Mouse (Mus musculus): ENCODE results near the gene Zfp296.
A peak's percentile ranks its signal among the peaks of the same experiment; 100 is the strongest.

Zfp296 gene

GRCm38 (mm10) chr7:19577141-19577852 lies at the start of gene Zfp296, which contains the start of gene Gemin7:
Zfp296 (plus strand) TSS chr7:19577287.
Gemin7 (minus strand) TSS chr7:19577595.
- DNase-seq (ENCODE audit: low spot score), result peak; percentile 63

- no peak for DNase-seq (ENCODE audit: low spot score)
Observed at GRCm38 (mm10) chr7:19531077-19531476, 46.0 kb upstream of the Zfp296 start.

GRCm38 (mm10) chr7:19532240-19532639 lies 44.8 kb upstream of the Zfp296 start:
- no peak for DNase-seq (ENCODE audit: low spot score)

GRCm38 (mm10) chr7:19534676-19535075 lies 42.4 kb upstream of the Zfp296 start:
- no peak for DNase-seq (ENCODE audit: low spot score)

GRCm38 (mm10) chr7:19540771-19541566 lies 36.1 kb upstream of the Zfp296 start:
- DNase-seq (ENCODE audit: low spot score), result no peak

- DNase-seq (ENCODE audit: low spot score), result no peak
Observed at GRCm38 (mm10) chr7:19541681-19542154, 35.4 kb upstream of the Zfp296 start.

- DNase-seq (ENCODE audit: low spot score), result no peak
Observed at GRCm38 (mm10) chr7:19542155-19542691, 34.9 kb upstream of the Zfp296 start.

GRCm38 (mm10) chr7:19543584-19543983 lies 33.5 kb upstream of the Zfp296 start:
- DNase-seq (ENCODE audit: low spot score), result no peak

- no peak for DNase-seq (ENCODE audit: low spot score)
Observed at GRCm38 (mm10) chr7:19546007-19546406, 31.1 kb upstream of the Zfp296 start.

GRCm38 (mm10) chr7:19547344-19547969 lies 29.6 kb upstream of the Zfp296 start:
- DNase-seq (ENCODE audit: low spot score), result no peak

- no peak for DNase-seq (ENCODE audit: low spot score)
Observed at GRCm38 (mm10) chr7:19549394-19549793, 27.7 kb upstream of the Zfp296 start.

- DNase-seq (ENCODE audit: low spot score), result no peak
Observed at GRCm38 (mm10) chr7:19551634-19552033, 25.5 kb upstream of the Zfp296 start.

- no peak for DNase-seq (ENCODE audit: low spot score)
Observed at GRCm38 (mm10) chr7:19552443-19552842, 24.6 kb upstream of the Zfp296 start.

- no peak for DNase-seq (ENCODE audit: low spot score)
Observed at GRCm38 (mm10) chr7:19554168-19554567, 22.9 kb upstream of the Zfp296 start.

- DNase-seq (ENCODE audit: low spot score), result no peak
Observed at GRCm38 (mm10) chr7:19557086-19557485, 20.0 kb upstream of the Zfp296 start.

GRCm38 (mm10) chr7:19557982-19558900 lies 18.8 kb upstream of the Zfp296 start:
- no peak for DNase-seq (ENCODE audit: low spot score)

- peak; percentile 52 for DNase-seq (ENCODE audit: low spot score)
Observed at GRCm38 (mm10) chr7:19558965-19559364, 18.1 kb upstream of the Zfp296 start.

- no peak for DNase-seq (ENCODE audit: low spot score)
Observed at GRCm38 (mm10) chr7:19560491-19561260, 16.4 kb upstream of the Zfp296 start.

- no peak for DNase-seq (ENCODE audit: low spot score)
Observed at GRCm38 (mm10) chr7:19561431-19561764, 15.7 kb upstream of the Zfp296 start.

GRCm38 (mm10) chr7:19561765-19562642 lies 15.1 kb upstream of the Zfp296 start:
- DNase-seq (ENCODE audit: low spot score), result peak; percentile 97

Data from testis, postnatal 10 days (tissue).